Mouse (Mus musculus) midbrain, embryonic 12.5 days (tissue): ENCODE results near the gene Kcnd3. TPM values are rescaled to one million over a fixed set of nuclear protein-coding genes. Genes with fewer than 3 reads are reported as not detected.
A peak's percentile ranks its signal among the peaks of the same experiment; 100 is the strongest.

ENCODE experiments used
- ATAC-seq: fragments of 200-750 bp; cut with Nextera tagmentation; 2 replicates; pipeline ENCODE4 v1.8.0; 2017; ENCODE audit warnings: low read depth, moderate TSS enrichment, moderate library complexity; ENCODE audit not compliant: low FRiP score
- H3K27ac ChIP-seq: fragments of 300-500 bp; sonication (generic); replicated peaks from 2 replicates; pipeline ENCODE4 v1.5.1; 2016; ENCODE audit warnings: mild to moderate bottlenecking
- H3K27me3 ChIP-seq: fragments of 300-500 bp; sonication (generic); 2 replicates; pipeline ENCODE4 v1.6.1; 2016; ENCODE audit warnings: mild to moderate bottlenecking
- H3K36me3 ChIP-seq: fragments of 300-500 bp; sonication (generic); 2 replicates; pipeline ENCODE4 v1.6.1; 2016
- H3K4me1 ChIP-seq: fragments of 300-500 bp; sonication (generic); 2 replicates; pipeline ENCODE4 v1.6.1; 2016
- H3K4me2 ChIP-seq: fragments of 300-500 bp; sonication (generic); replicated peaks from 2 replicates; pipeline ENCODE4 v1.6.1; 2016; ENCODE audit warnings: mild to moderate bottlenecking, moderate library complexity
- H3K4me3 ChIP-seq: fragments of 300-500 bp; sonication (generic); 2 replicates; pipeline ENCODE4 v1.5.1; 2016; ENCODE audit warnings: mild to moderate bottlenecking
- H3K9ac ChIP-seq: fragments of 300-500 bp; sonication (generic); replicated peaks from 2 replicates; pipeline ENCODE4 v1.6.1; 2016; ENCODE audit warnings: mild to moderate bottlenecking, moderate library complexity
- H3K9me3 ChIP-seq: fragments of 300-500 bp; sonication (generic); 2 replicates; pipeline ENCODE4 v1.6.1; 2016; ENCODE audit warnings: mild to moderate bottlenecking
- WGBS: fragments of 180-500 bp; shearing (Covaris S2); methylation state at CpG from one replicate; pipeline ENCODE4 v1.1.7; 2016; 5-methylcytosine and 5-hydroxymethylcytosine counted together
- polyA plus RNA-seq: library from polyadenylated mRNA; unstranded; fragments of >200 nt; fragmentation: Nextera tagmentation; extraction: Ambion mirVana; gene quantifications from 2 replicates; pipeline ENCODE4 v1.2.1, GENCODE M21; 2016

Kcnd3 gene
- polyA plus RNA-seq, 1 experiment from 2014 or later, result 5.1 TPM

DNA sequence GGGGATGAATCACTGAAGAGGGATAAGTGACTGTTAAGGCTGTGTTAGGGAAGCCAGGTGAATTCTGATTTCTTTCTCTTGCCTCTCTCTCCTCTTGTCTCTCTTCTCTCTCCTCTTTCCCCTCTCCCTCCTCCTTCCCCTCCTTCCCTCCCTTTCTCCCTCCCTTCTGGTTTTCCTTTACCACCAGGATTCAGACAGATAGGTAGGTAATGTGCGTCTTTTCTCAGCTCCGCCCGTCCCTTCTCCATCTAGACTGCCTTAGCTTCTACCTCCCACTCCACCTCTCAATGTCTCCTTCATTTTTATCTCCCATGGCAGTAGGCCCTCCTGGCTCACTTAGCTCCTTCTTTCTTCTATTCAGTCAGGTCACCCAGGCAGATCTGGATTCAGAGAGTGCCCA lies 253.4 kb downstream of the Kcnd3 start:
- Histone ChIP-seq H3K9me3 (no peaks in the 10 kb centered on the region), H3K4me2 (peak overlapping the region; percentile 86), H3K4me3 (peak overlapping the region; percentile 48), H3K27ac (no peak overlapping the region), H3K4me1 (peaks cover 22% of the 10 kb centered on the region), H3K36me3 (no peaks in the 10 kb centered on the region), H3K27me3 (peaks cover 56% of the 10 kb centered on the region), H3K9ac (peak overlapping the region; percentile 63)
- WGBS, result 8% methylated on average over 3 of the region's 3 CpGs
- ATAC-seq, result no peak

DNA sequence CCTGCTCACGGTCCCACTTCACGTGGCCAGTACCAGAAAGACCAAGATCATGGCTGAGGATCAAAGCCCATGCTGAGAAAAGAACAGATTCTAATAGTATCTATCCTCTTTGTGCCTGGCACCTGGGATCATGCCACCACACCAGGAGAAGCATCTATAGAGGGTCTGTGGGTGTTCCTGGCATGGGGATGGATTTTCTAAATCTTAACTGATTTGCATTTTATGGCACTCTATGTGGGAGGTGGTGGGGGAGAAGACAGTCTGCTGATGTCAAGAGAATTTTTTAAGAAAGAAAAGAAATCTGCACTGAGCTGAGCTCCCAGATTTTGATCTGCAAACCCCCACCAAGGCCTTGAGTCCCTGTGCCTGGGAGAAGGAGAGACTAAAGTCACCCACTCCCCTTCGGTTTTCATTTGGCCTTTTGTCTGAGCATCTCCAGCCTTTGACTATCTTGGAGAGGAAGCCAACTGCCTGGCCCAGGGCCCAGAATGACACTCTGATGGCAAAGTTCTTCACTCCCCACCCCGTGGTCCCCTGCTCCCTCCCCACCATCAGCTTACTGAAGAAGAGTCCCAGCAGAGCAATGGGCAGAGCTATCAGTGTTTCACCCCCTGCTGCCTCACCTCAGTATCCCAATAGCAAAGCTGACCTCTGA lies 254.4 kb downstream of the Kcnd3 start:
- Histone ChIP-seq H3K9ac (no peak overlapping the region), H3K9me3 (no peaks in the 10 kb centered on the region), H3K27me3 (peaks cover 49% of the 10 kb centered on the region), H3K4me1 (peaks cover 22% of the 10 kb centered on the region), H3K4me3 (no peak overlapping the region), H3K36me3 (no peaks in the 10 kb centered on the region), H3K4me2 (peak overlapping the region; percentile 86), H3K27ac (no peak overlapping the region)
- ATAC-seq, result no peak
- WGBS, result 48% methylated on average over 4 of the region's 4 CpGs

DNA sequence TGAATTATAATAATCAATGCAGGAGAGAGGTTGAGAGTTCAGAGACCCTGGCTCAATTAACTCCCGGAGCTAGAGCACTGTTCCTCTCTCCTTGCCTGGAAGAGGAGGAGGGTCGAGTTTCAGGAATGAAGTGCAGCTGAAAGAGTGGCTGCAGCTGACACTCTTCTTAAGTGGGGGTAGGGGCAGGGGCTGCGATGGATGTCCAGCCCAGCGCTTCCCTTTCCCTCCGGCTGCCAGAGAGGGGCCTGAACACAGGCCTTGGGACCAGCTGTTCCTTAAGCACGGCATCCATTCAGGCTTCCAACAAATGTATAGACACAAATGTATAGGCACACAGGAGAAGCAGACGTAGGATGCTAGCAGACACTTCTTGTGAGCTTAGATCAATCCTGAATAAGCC lies 255.5 kb downstream of the Kcnd3 start:
- Histone ChIP-seq H3K4me3 (no peak overlapping the region), H3K4me2 (no peak overlapping the region)

DNA sequence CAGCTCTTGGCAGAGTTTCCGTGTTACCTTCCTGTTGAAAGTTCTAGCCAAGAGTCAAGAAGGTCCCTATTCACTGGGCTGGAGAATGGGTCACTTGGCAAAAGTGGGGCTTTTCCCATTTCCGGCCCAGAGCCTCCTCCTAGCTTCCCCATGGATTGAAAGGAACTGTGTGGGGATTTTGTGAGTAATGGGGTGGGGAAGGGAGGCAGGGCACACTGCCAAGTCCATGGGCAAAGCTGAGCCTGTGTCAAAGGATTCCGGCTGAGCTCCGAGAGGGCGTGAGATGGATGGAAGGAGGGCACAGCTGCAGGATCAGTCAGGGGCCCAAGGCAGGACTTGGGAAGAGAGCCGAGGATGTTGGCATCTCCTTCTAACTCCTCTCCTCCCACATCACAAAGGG lies 258.1 kb downstream of the Kcnd3 start:
- no peak overlapping the region for H3K4me2 ChIP-seq
- WGBS, result 86% methylated on average over 6 of the region's 6 CpGs
- ATAC-seq, result no peak
- H3K4me3 ChIP-seq, result no peak overlapping the region
- peaks cover 23% of the 10 kb centered on the region for H3K27me3 ChIP-seq
- no peaks in the 10 kb centered on the region for H3K36me3 ChIP-seq
- no peaks in the 10 kb centered on the region for H3K9me3 ChIP-seq
- H3K27ac ChIP-seq, result no peak overlapping the region
- no peak overlapping the region for H3K9ac ChIP-seq
- peaks cover 25% of the 10 kb centered on the region for H3K4me1 ChIP-seq

More for the DNA sequence above, 255.5 kb downstream of the Kcnd3 start:
- Histone ChIP-seq H3K9ac (no peak overlapping the region), H3K36me3 (no peaks in the 10 kb centered on the region), H3K27ac (no peak overlapping the region), H3K4me1 (peaks cover 22% of the 10 kb centered on the region), H3K9me3 (no peaks in the 10 kb centered on the region), H3K27me3 (peaks cover 38% of the 10 kb centered on the region)
- 17% methylated on average over 7 of the region's 7 CpGs for WGBS
- ATAC-seq, result no peak

DNA sequence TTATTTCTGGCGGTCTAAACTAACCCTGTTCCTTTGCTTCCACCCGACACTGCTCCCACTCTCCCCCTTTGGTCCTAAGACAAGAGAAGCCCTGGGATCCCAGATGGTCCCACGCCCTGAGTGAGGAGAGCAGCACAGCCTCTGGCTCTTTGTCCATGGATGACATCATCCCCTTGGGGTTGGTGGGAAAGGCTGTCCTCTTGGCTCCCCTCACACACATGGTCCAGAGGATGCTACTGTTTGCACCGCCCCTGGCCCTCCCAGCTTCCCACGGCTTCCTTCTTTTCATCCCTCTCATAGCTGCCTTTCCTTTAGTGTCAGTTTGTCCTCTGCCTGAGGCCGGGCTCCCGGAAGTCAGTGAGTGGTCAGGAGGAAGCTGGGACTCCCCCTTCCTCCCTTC lies 259.6 kb downstream of the Kcnd3 start:
- no peak for ATAC-seq
- no peak overlapping the region for H3K9ac ChIP-seq
- peaks cover 8% of the 10 kb centered on the region for H3K27me3 ChIP-seq
- H3K4me2 ChIP-seq, result no peak overlapping the region
- no peak overlapping the region for H3K27ac ChIP-seq
- WGBS, result 72% methylated on average over 7 of the region's 7 CpGs
- no peaks in the 10 kb centered on the region for H3K36me3 ChIP-seq
- H3K4me1 ChIP-seq, result peaks cover 17% of the 10 kb centered on the region
- H3K4me3 ChIP-seq, result no peak overlapping the region
- no peaks in the 10 kb centered on the region for H3K9me3 ChIP-seq

DNA sequence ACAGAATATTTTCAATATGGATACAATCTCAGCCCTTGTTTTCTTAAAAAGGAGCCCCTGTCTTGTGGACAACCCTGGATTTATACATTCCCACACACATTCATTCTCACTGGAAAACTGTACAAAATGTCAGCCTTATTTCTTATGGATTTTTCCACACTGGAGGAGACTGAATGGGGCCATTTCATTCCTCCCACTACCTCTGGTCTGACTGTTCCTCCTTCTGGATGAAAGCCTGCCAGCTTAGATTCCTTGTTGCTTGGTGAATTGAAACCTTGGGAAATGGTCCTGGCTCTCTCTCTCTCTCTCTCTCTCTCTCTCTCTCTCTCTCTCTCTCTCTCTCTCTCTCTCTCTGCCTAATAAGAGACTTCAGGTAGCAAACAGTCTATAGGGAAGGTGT lies 260.7 kb downstream of the Kcnd3 start:
- no peak overlapping the region for H3K9ac ChIP-seq
- H3K36me3 ChIP-seq, result no peaks in the 10 kb centered on the region
- H3K27ac ChIP-seq, result no peak overlapping the region
- H3K4me2 ChIP-seq, result no peak overlapping the region
- no peak for ATAC-seq
- H3K4me3 ChIP-seq, result no peak overlapping the region
- H3K9me3 ChIP-seq, result no peaks in the 10 kb centered on the region
- H3K27me3 ChIP-seq, result no peaks in the 10 kb centered on the region
- H3K4me1 ChIP-seq, result peaks cover 13% of the 10 kb centered on the region

DNA sequence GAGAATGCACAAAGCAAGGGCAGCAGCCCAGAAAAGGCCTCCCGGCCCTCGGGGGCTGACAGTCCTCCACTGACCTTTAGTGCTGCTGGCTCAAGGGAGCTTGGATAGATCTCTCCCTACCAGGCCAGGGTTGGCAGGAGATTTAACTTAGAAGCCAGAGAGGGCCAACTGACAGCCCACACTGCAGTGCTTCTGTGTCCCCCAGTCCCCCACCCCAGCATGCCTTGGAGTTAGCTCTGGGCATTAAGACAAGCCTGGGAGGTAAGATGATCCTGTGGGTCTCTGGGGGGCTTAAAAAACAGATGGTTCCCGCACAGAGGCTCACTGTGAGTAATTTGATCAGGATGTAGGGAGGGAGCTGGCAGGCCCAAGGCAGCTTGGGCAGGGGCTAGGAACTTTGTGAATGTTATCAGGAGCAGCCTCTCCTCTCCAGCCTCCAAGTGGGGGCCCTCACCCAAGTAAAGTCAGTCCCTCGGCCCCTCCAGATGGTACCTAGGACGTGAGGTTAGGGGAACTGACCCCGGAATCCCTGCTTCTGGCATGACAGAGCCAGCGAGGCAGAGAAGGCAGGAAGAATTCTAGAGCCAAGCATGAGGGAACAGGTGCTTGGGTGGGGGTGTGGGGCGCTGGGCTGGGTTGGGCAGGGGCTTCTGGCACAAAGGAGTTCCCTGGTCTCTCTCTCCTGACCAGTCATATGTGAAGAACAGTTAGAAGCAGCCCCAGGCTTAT lies 262.1 kb downstream of the Kcnd3 start:
- Histone ChIP-seq H3K9ac (no peak overlapping the region), H3K4me3 (no peak overlapping the region), H3K9me3 (no peaks in the 10 kb centered on the region), H3K4me2 (no peak overlapping the region), H3K4me1 (peaks cover 18% of the 10 kb centered on the region), H3K27me3 (no peaks in the 10 kb centered on the region), H3K27ac (peak overlapping the region; percentile 60), H3K36me3 (no peaks in the 10 kb centered on the region)
- 11% methylated on average over 8 of the region's 8 CpGs for WGBS
- peak; percentile 49 for ATAC-seq

DNA sequence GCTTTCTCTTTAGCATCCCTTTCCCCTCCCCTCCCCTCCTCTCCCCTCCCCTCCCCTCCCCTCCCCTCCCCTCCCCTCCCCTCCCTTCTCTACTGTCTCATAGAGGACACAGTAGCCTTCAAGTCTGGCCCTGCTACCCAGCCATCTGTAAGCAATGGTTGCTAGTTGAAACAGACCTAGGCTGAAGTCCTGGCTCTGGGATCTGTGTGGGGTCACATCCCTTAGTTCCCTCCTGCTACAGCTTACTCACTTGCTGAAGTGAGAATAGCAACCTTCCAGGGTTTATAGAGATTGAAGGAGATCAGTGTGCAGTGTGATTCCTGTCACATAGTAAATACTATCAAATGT lies 262.7 kb downstream of the Kcnd3 start:
- H3K9ac ChIP-seq, result no peak overlapping the region
- H3K27ac ChIP-seq, result no peak overlapping the region; the same call in 1 of the 2 replicates
- no peaks in the 10 kb centered on the region for H3K36me3 ChIP-seq
- ATAC-seq, result 0 out of 2 replicates have a peak, but pooled peaks have one; percentile 3
- H3K4me3 ChIP-seq, result no peak overlapping the region
- peaks cover 18% of the 10 kb centered on the region for H3K4me1 ChIP-seq
- no peaks in the 10 kb centered on the region for H3K9me3 ChIP-seq
- no peak overlapping the region for H3K4me2 ChIP-seq
- no peaks in the 10 kb centered on the region for H3K27me3 ChIP-seq

DNA sequence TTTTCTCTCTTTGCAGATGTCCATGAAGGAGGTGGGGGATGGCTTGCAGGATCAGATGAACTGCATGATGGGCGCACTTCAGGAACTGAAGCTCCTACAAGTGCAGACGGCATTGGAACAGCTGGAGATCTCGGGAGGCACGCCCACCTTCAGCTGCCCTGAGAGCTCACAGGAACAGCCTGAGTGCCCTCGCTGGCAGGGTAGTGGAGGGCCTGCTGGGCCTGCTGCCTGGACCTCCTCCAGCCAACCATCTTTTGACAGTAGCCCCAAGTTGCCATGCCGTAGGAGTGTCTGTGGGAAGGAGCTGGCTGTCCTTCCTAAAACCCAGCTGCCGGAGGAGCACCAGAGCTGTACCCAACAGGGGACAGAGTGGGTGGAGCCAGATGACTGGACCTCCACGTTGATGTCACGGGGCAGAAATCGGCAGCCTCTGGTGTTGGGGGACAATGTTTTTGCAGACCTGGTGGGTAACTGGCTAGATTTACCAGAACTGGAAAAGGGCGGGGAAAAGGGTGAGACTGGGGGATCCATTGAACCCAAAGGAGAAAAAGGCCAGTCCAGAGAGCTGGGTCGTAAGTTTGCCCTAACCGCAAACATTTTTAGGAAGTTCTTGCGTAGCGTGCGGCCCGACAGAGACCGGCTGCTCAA lies 264.3 kb downstream of the Kcnd3 start:
- no peak for ATAC-seq
- Histone ChIP-seq H3K36me3 (no peaks in the 10 kb centered on the region), H3K9ac (no peak overlapping the region), H3K4me3 (no peak overlapping the region), H3K9me3 (no peaks in the 10 kb centered on the region), H3K4me1 (peaks cover 18% of the 10 kb centered on the region), H3K27me3 (no peaks in the 10 kb centered on the region), H3K4me2 (no peak overlapping the region), H3K27ac (no peak overlapping the region)
- WGBS, result 63% methylated on average over 18 of the region's 18 CpGs

DNA sequence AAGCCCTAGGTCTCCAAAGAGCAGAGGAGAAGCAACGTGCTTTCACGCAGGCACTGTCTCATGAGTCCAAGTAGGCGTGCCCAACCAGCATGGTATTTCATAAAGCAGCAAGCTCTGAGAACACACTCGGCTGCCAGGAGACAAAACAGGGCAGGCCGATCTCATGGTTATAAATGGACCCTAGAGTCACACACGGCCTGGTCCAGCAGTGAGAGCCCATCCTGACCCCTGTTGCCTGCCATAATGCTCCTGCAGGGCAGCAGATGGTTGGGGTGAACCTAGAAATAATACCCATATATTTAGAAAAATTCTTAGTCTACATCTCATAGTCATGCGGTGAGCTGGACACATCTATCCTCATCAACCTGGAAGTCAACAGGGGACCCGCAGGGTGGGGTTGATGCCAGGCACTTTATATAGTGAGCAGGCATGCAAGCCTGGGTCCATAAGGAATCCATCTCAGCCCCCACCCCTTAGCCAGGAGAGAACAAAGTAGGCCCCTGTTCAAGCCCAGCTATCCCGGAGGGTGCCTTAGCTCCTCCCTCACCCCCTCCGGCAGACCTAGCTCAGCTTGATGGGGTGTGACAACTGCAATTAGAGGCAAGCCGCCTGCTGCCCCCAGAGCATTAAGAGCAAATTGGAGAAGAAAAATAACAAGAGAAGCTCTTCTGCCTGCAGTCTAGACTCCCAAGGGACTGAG lies 265.9 kb downstream of the Kcnd3 start:
- WGBS, result 63% methylated on average over 11 of the region's 11 CpGs

DNA sequence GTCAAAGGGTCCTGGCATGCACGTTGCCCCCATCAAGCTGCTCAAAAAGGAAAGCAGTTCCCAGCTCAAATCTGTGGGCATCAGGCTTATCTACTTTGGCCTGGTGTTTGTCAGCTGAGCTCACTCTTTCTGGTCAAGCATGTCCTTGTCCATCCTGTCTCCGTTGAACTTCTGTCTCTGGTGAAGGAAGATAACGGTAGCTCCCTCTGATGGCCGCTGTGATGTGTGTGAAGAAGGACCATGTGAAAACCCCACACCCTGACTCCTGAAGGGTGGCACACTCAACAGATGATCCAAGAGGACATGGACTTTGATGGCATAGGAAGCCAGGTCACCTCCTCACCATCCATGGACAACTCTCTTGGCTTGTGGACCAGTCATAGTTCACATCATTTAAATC lies 266.6 kb downstream of the Kcnd3 start:
- Histone ChIP-seq H3K9me3 (no peaks in the 10 kb centered on the region), H3K4me2 (no peak overlapping the region), H3K4me3 (no peak overlapping the region), H3K27ac (no peak overlapping the region), H3K4me1 (peaks cover 15% of the 10 kb centered on the region), H3K9ac (no peak overlapping the region), H3K36me3 (no peaks in the 10 kb centered on the region), H3K27me3 (no peaks in the 10 kb centered on the region)
- 63% methylated on average over 4 of the region's 4 CpGs for WGBS
- ATAC-seq, result no peak

More for the DNA sequence above, 265.9 kb downstream of the Kcnd3 start:
- H3K36me3 ChIP-seq, result no peaks in the 10 kb centered on the region
- no peak overlapping the region for H3K4me3 ChIP-seq
- no peak overlapping the region for H3K9ac ChIP-seq
- H3K4me2 ChIP-seq, result no peak overlapping the region
- H3K27ac ChIP-seq, result no peak overlapping the region
- no peaks in the 10 kb centered on the region for H3K9me3 ChIP-seq
- ATAC-seq, result peak; percentile 68
- H3K4me1 ChIP-seq, result peaks cover 18% of the 10 kb centered on the region
- no peaks in the 10 kb centered on the region for H3K27me3 ChIP-seq

DNA sequence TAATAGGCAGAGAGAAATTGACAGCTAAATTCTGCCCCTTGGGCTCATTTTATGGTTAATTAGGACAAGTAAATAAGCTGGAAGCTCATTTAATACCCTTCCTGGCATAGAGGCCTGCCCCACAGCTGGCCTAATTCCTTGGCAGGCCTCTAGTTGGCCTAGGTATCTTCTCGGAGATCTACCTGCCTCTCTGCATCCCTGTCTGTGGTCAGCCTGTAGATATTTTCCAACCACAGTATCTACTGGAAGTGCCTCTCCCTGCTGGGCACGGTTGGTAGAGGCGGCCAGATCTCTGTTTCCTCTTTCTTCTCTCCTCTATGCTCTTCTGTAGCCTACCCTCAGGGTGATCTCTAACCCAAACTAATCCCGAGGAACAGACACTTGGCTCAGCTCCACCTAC lies 267.8 kb downstream of the Kcnd3 start:
- no peak overlapping the region for H3K4me2 ChIP-seq
- H3K27ac ChIP-seq, result no peak overlapping the region
- 76% methylated on average over 4 of the region's 4 CpGs for WGBS
- no peak overlapping the region for H3K4me3 ChIP-seq
- H3K36me3 ChIP-seq, result no peaks in the 10 kb centered on the region
- H3K9me3 ChIP-seq, result no peaks in the 10 kb centered on the region
- peaks cover 7% of the 10 kb centered on the region; the same call in 1 of the 2 replicates for H3K4me1 ChIP-seq
- H3K27me3 ChIP-seq, result no peaks in the 10 kb centered on the region
- H3K9ac ChIP-seq, result no peak overlapping the region
- no peak for ATAC-seq
